Comparison of ENCODE assay signal across 24 mouse cellular contexts in genomic region chr11:120455413-120455812, GRCm38 (mm10). TPM values are rescaled to one million over a fixed set of nuclear protein-coding genes. Genes with fewer than 3 reads are reported as not detected.
DNase-seq lines count a peak whose midpoint lies in the region; ATAC-seq and TF ChIP-seq lines count a peak whose summit lies in the region.
"Had no signal": no experiment of that assay in that cellular context is flagged by ENCODE, and none has a peak within 500 bp of the region (broad histone marks: within the 10 kb centered on the region; RNA-seq: fewer than 3 reads in every experiment).

No protein-coding gene starts in this region.

- no peaks in the 10 kb centered on the region for H3K9me3 ChIP-seq in erythroblast, embryonic 14.5 days (ENCODE audit: control insufficient read depth, low read length)
- no peaks in the 10 kb centered on the region for H3K9me3 ChIP-seq in liver, embryonic 14.5 days (ENCODE audit: control insufficient read depth, low read length)
- no peaks in the 10 kb centered on the region for H3K9me3 ChIP-seq in heart, embryonic 10.5 days
- H3K9me3 ChIP-seq: embryonic facial prominence, embryonic 15.5 days; G1E; heart, embryonic 13.5 days; hindbrain, embryonic 15.5 days had no signal

- peaks cover 64% of the 10 kb centered on the region for H3K4me1 ChIP-seq in erythroblast, embryonic 14.5 days (ENCODE audit: control insufficient read depth)
- H3K4me1 ChIP-seq in liver, embryonic 14.5 days (replicated peaks; ENCODE audit: control insufficient read depth in 2 of 2, insufficient read depth in 2 of 2, low read length in 1 of 2): peaks cover 22 to 29% of the 10 kb centered on the region in 2 experiments
- peaks cover 28% of the 10 kb centered on the region for H3K4me1 ChIP-seq in heart, embryonic 10.5 days

- H3K27me3 ChIP-seq in erythroblast, embryonic 14.5 days (ENCODE audit: control insufficient read depth): no peaks in the 10 kb centered on the region
- no peaks in the 10 kb centered on the region for H3K27me3 ChIP-seq in liver, embryonic 14.5 days (ENCODE audit: control insufficient read depth, insufficient read depth, low read length)
- no peaks in the 10 kb centered on the region for H3K27me3 ChIP-seq in heart, embryonic 10.5 days (ENCODE audit: insufficient read depth, poor library complexity, severe bottlenecking)
- H3K27me3 ChIP-seq: embryonic facial prominence, embryonic 15.5 days; heart, embryonic 13.5 days; hindbrain, embryonic 15.5 days had no signal

- TF ChIP-seq CTCF in liver, embryonic 14.5 days (IDR thresholded peaks at IDR 0.05; ENCODE audit: low read depth): no peak

- peak overlapping the region; percentile 56 for H3K27ac ChIP-seq in liver, embryonic 14.5 days
- H3K27ac ChIP-seq in heart, embryonic 10.5 days: no peak overlapping the region
- H3K27ac ChIP-seq: embryonic facial prominence, embryonic 15.5 days; heart, embryonic 13.5 days; hindbrain, embryonic 15.5 days had no signal

- H3K36me3 ChIP-seq in erythroblast, embryonic 14.5 days (ENCODE audit: control insufficient read depth): peaks cover 28% of the 10 kb centered on the region
- H3K36me3 ChIP-seq in liver, embryonic 14.5 days (replicated peaks; ENCODE audit: control insufficient read depth, insufficient read depth, low read depth): peaks cover 6% of the 10 kb centered on the region; the same call in 1 of the 2 replicates
- peaks cover 20% of the 10 kb centered on the region for H3K36me3 ChIP-seq in heart, embryonic 10.5 days

- ATAC-seq in liver, embryonic 14.5 days (ENCODE audit: insufficient read depth): peak; percentile 44; the same call in 1 of the 2 replicates
- ATAC-seq in megakaryocyte-erythroid progenitor cell, adult 5-6 weeks (replicated peaks; ENCODE audit: low FRiP score, low TSS enrichment, poor library complexity, severe bottlenecking): 0 out of 2 replicates have a peak, but pooled peaks have one; percentile 32
- ATAC-seq: CD4-positive, CD25-positive, alpha-beta regulatory T cell, adult 4 months; forebrain, embryonic 14.5 days; inflammation-experienced regulatory T-cells, adult 6 months; intestine, postnatal 0 days had no signal

- H3K4me2 ChIP-seq in liver, embryonic 14.5 days (ENCODE audit: low read depth): peak overlapping the region; percentile 44
- H3K4me2 ChIP-seq: embryonic facial prominence, embryonic 15.5 days; heart, embryonic 13.5 days; hindbrain, embryonic 15.5 days had no signal

- 67% methylated on average over 7 of the region's 7 CpGs for WGBS in liver, embryonic 14.5 days (ENCODE audit: insufficient replicate concordance)
- 89% methylated on average over 7 of the region's 7 CpGs for WGBS in heart, embryonic 10.5 days

- peak; percentile 37; the same call in 1 of the 2 replicates for TF ChIP-seq EP300 in liver, embryonic 14.5 days (IDR thresholded peaks at IDR 0.05; ENCODE audit: low read depth)

- H3K9ac ChIP-seq in liver, embryonic 14.5 days (replicated peaks): no peak overlapping the region; the same call in 1 of the 2 replicates
- H3K9ac ChIP-seq: embryonic facial prominence, embryonic 15.5 days; heart, embryonic 13.5 days; hindbrain, embryonic 15.5 days had no signal

- H3K4me3 ChIP-seq in erythroblast, embryonic 14.5 days (replicated peaks): peak overlapping the region; percentile 17
- no peak overlapping the region for H3K4me3 ChIP-seq in liver, embryonic 14.5 days (ENCODE audit: insufficient read depth in 1 of 2, low read depth in 2 of 2, low read length in 2 of 2)
- H3K4me3 ChIP-seq in heart, embryonic 10.5 days: no peak overlapping the region
- H3K4me3 ChIP-seq: embryonic facial prominence, embryonic 15.5 days; heart, embryonic 13.5 days; hindbrain, embryonic 15.5 days had no signal

- DNase-seq in c-Kit-positive CD71-positive TER-119-positive erythroid progenitor cells, embryonic 14.5 days (ENCODE audit: low spot score): peak; percentile 45
- DNase-seq in liver, embryonic 14.5 days (ENCODE audit: low read depth in 3 of 3, low spot score in 3 of 3): peak in 2 of 3 experiments; percentile 50 to 54
- no peak for DNase-seq in urinary bladder, postnatal 14 days (ENCODE audit: low spot score)
- DNase-seq in heart, embryonic 10.5 days (ENCODE audit: low spot score): no peak
- DNase-seq in T-cell, adult 2 months (ENCODE audit: low spot score): no peak
- DNase-seq: adrenal gland, postnatal 14 days; cerebellum, adult 18-20 months; cerebellum, postnatal 10 days; embryo, embryonic 11 days; gastrocnemius, postnatal 25 days; heart, postnatal 36 days had no signal

RNA-seq across cellular contexts. Expression of gene Pde6g, which starts 2.1 kb away (rescaled TPM):
- not detected in 2 replicates for polyA plus RNA-seq in erythroblast, embryonic 14.5 days (2012)
- polyA plus RNA-seq in liver, embryonic 14.5 days (2012; rRNA removed): 0.19 and 0.25 TPM in 2 replicates
- polyA plus RNA-seq in liver, embryonic 14.5 days (2014; fragmentation: Nextera tagmentation; extraction: Ambion mirVana): 0.15 and 0.23 TPM in 2 replicates
- 0.37 TPM in 1 of 2 replicates, not detected in the other for total RNA-seq in megakaryocyte-erythroid progenitor cell, adult 5-6 weeks (2014; fragmentation: Nextera tagmentation)
- 0.38 TPM in 1 of 2 replicates, not detected in the other for total RNA-seq in megakaryocyte-erythroid progenitor cell, adult 5-6 weeks (2017)
- polyA plus RNA-seq in heart, embryonic 10.5 days (2016; fragmentation: Nextera tagmentation; extraction: Ambion mirVana): 0.44 TPM in 1 of 2 replicates, not detected in the other
- total RNA-seq: common myeloid progenitor, adult 5-6 weeks; granulocyte monocyte progenitor cell, adult 5-6 weeks had no signal
- polyA plus RNA-seq: forebrain, embryonic 14.5 days; heart, embryonic 13.5 days had no signal

RNA-seq across cellular contexts. Expression of gene Oxld1, which starts 2.5 kb away (rescaled TPM):
- 0.41 and 0.65 TPM in 2 replicates for polyA plus RNA-seq in erythroblast, embryonic 14.5 days (2012)
- polyA plus RNA-seq in liver, embryonic 14.5 days (2012; rRNA removed): 5.3 and 5.8 TPM in 2 replicates
- polyA plus RNA-seq in liver, embryonic 14.5 days (2014; fragmentation: Nextera tagmentation; extraction: Ambion mirVana): 8.0 and 8.4 TPM in 2 replicates
- total RNA-seq in megakaryocyte-erythroid progenitor cell, adult 5-6 weeks (2014; fragmentation: Nextera tagmentation): 8.0 and 20.5 TPM in 2 replicates
- total RNA-seq in megakaryocyte-erythroid progenitor cell, adult 5-6 weeks (2017): 14.0 and 27.9 TPM in 2 replicates
- 16.7 and 17.6 TPM in 2 replicates for polyA plus RNA-seq in heart, embryonic 10.5 days (2016; fragmentation: Nextera tagmentation; extraction: Ambion mirVana)

RNA-seq across cellular contexts. Expression of gene Ccdc137, which starts 2.5 kb away (rescaled TPM):
- polyA plus RNA-seq in erythroblast, embryonic 14.5 days (2012): 0.75 and 1.4 TPM in 2 replicates
- polyA plus RNA-seq in liver, embryonic 14.5 days (2012; rRNA removed): 13.7 and 15.9 TPM in 2 replicates
- 11.0 and 11.1 TPM in 2 replicates for polyA plus RNA-seq in liver, embryonic 14.5 days (2014; fragmentation: Nextera tagmentation; extraction: Ambion mirVana)
- 36.1 and 67.6 TPM in 2 replicates for total RNA-seq in megakaryocyte-erythroid progenitor cell, adult 5-6 weeks (2014; fragmentation: Nextera tagmentation)
- total RNA-seq in megakaryocyte-erythroid progenitor cell, adult 5-6 weeks (2017): 70.0 and 99.8 TPM in 2 replicates
- 27.0 and 36.1 TPM in 2 replicates for polyA plus RNA-seq in heart, embryonic 10.5 days (2016; fragmentation: Nextera tagmentation; extraction: Ambion mirVana)

RNA-seq across cellular contexts. Expression of gene Arl16, which starts 12.0 kb away (rescaled TPM):
- 2.6 and 4.9 TPM in 2 replicates for polyA plus RNA-seq in erythroblast, embryonic 14.5 days (2012)
- 9.9 and 11.2 TPM in 2 replicates for polyA plus RNA-seq in liver, embryonic 14.5 days (2012; rRNA removed)
- polyA plus RNA-seq in liver, embryonic 14.5 days (2014; fragmentation: Nextera tagmentation; extraction: Ambion mirVana): 11.3 and 13.0 TPM in 2 replicates
- total RNA-seq in megakaryocyte-erythroid progenitor cell, adult 5-6 weeks (2014; fragmentation: Nextera tagmentation): 11.2 and 14.7 TPM in 2 replicates
- total RNA-seq in megakaryocyte-erythroid progenitor cell, adult 5-6 weeks (2017): 8.8 and 21.9 TPM in 2 replicates
- polyA plus RNA-seq in heart, embryonic 10.5 days (2016; fragmentation: Nextera tagmentation; extraction: Ambion mirVana): 46.0 and 52.2 TPM in 2 replicates

RNA-seq across cellular contexts. Expression of gene Tspan10, which starts 13.0 kb away (rescaled TPM):
- polyA plus RNA-seq in erythroblast, embryonic 14.5 days (2012): not detected in 2 replicates
- polyA plus RNA-seq in liver, embryonic 14.5 days (2012; rRNA removed): not detected in 2 replicates
- not detected in 2 replicates for polyA plus RNA-seq in liver, embryonic 14.5 days (2014; fragmentation: Nextera tagmentation; extraction: Ambion mirVana)
- total RNA-seq in megakaryocyte-erythroid progenitor cell, adult 5-6 weeks (2014; fragmentation: Nextera tagmentation): not detected in 2 replicates
- total RNA-seq in megakaryocyte-erythroid progenitor cell, adult 5-6 weeks (2017): not detected in 2 replicates
- not detected in 2 replicates for polyA plus RNA-seq in heart, embryonic 10.5 days (2016; fragmentation: Nextera tagmentation; extraction: Ambion mirVana)
- total RNA-seq: common myeloid progenitor, adult 5-6 weeks; granulocyte monocyte progenitor cell, adult 5-6 weeks had no signal
- polyA plus RNA-seq: CD4-positive, CD25-positive, alpha-beta regulatory T cell, adult 4 months; forebrain, embryonic 14.5 days; G1E; heart, embryonic 13.5 days; hindbrain, embryonic 11.5 days; hindbrain, embryonic 15.5 days; intestine, postnatal 0 days had no signal

Comparison
In these comparisons a context has a peak if more than half of its experiments do, and no peak if none do; other contexts are left out.
1. DNase-seq: peak in c-Kit-positive CD71-positive TER-119-positive erythroid progenitor cells, embryonic 14.5 days (single experiment) and liver, embryonic 14.5 days (2 of 3); none in urinary bladder, postnatal 14 days (single experiment), heart, embryonic 10.5 days (single experiment) and T-cell, adult 2 months (single experiment).